Mouse (Mus musculus): ENCODE data around the gene Ninj1.

DNA sequence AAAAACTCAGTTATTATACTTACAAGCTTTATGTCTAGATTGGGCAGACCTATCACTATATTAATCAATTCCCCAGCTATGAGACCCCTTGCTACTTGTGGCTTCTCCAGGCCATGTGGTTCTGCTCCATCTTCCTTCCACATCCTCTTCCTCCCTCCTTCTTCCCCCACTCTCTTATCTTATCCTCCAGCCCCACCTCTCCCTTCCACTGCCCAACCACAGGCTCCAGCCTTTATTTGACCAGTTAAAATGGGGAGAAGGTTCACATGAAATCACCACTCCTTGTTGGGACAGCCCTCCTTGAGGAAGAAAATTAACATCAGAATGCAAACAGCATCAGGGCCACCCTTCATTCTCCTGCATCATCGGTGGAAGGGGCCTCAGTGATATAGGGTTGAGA is 6.6 kb upstream of the Ninj1 start:
- TF ChIP-seq POLR2A (IDR thresholded peaks at IDR 0.05; ENCODE audit: borderline replicate concordance, insufficient read depth, low read length): no peak
- no peak for TF ChIP-seq CTCF (IDR thresholded peaks at IDR 0.05; ENCODE audit: borderline replicate concordance, insufficient read depth, low read depth, low read length)

Measured in cerebellum, adult 2 months (tissue).